Mouse (Mus musculus): Measurements from ENCODE around the gene Tmem212. TPM values are rescaled to one million over a fixed set of nuclear protein-coding genes. Genes with fewer than 3 reads are reported as not detected.

Tmem212 gene
- polyA plus RNA-seq, 1 experiment from 2014 or later: not detected

DNA sequence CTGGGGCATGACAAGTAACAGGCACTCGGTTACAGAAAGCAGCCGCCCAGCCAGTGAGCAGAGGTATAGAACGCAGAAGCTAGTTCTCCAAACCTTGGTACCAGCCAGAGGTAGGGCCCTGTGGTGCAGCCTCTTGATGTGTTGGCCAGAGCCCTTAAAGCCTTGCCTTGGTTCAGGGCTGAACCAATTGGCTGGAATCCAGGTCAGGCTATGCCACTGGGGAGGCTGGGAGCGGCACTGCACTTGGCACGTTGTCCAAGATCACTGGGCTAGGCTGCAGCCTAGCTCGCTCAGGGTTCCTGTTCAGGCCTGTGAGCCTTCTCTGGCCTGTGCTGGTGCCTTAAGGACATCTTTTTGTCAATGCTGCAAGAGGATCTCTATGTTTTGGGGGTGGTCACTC is 34.6 kb downstream of the Tmem212 start:
- 71% methylated on average over 6 of the region's 6 CpGs for WGBS
- no peak overlapping the region for H3K4me3 ChIP-seq
- H3K27ac ChIP-seq: 0 out of 2 replicates have a peak overlapping the region, but pooled peaks have one; percentile 92
- no peaks in the 10 kb centered on the region for H3K27me3 ChIP-seq
- ATAC-seq (ENCODE audit: insufficient number of reproducible peaks, insufficient read depth, low FRiP score, low TSS enrichment, low read depth): no peak
- H3K9ac ChIP-seq: no peak overlapping the region
- peaks cover 46% of the 10 kb centered on the region for H3K4me1 ChIP-seq
- H3K36me3 ChIP-seq: no peaks in the 10 kb centered on the region
- no peak overlapping the region for H3K4me2 ChIP-seq
- no peaks in the 10 kb centered on the region for H3K9me3 ChIP-seq

- Histone ChIP-seq H3K4me1 (peaks cover 46% of the 10 kb centered on the region), H3K9ac (no peak overlapping the region), H3K36me3 (no peaks in the 10 kb centered on the region), H3K4me3 (no peak overlapping the region), H3K9me3 (no peaks in the 10 kb centered on the region), H3K27me3 (no peaks in the 10 kb centered on the region), H3K27ac (no peak overlapping the region), H3K4me2 (no peak overlapping the region)
- 91% methylated on average over 6 of the region's 6 CpGs for WGBS
- ATAC-seq (ENCODE audit: insufficient number of reproducible peaks, insufficient read depth, low FRiP score, low TSS enrichment, low read depth): no peak
Observed at GRCm38 (mm10) chr3:27861086-27861485, 35.1 kb downstream of the Tmem212 start.

- Histone ChIP-seq H3K4me2 (peak overlapping the region; percentile 15), H3K27ac (peak overlapping the region; percentile 40), H3K4me1 (peaks cover 53% of the 10 kb centered on the region), H3K9ac (no peak overlapping the region), H3K9me3 (no peaks in the 10 kb centered on the region), H3K4me3 (no peak overlapping the region), H3K27me3 (no peaks in the 10 kb centered on the region), H3K36me3 (no peaks in the 10 kb centered on the region)
- WGBS: 8% methylated on average over 5 of the region's 5 CpGs
- no peak for ATAC-seq (ENCODE audit: insufficient number of reproducible peaks, insufficient read depth, low FRiP score, low TSS enrichment, low read depth)
Observed at GRCm38 (mm10) chr3:27859161-27859561, 37.0 kb downstream of the Tmem212 start.

- H3K9ac ChIP-seq: no peak overlapping the region
- peak overlapping the region; percentile 40 for H3K27ac ChIP-seq
- ATAC-seq (ENCODE audit: insufficient number of reproducible peaks, insufficient read depth, low FRiP score, low TSS enrichment, low read depth): no peak
- peak overlapping the region; percentile 15; the same call in 1 of the 2 replicates for H3K4me2 ChIP-seq
- no peaks in the 10 kb centered on the region for H3K36me3 ChIP-seq
- no peak overlapping the region for H3K4me3 ChIP-seq
- no peaks in the 10 kb centered on the region for H3K27me3 ChIP-seq
- 36% methylated on average over 5 of the region's 5 CpGs for WGBS
- peaks cover 49% of the 10 kb centered on the region for H3K4me1 ChIP-seq
- H3K9me3 ChIP-seq: no peaks in the 10 kb centered on the region
Observed at GRCm38 (mm10) chr3:27858441-27859115, 37.6 kb downstream of the Tmem212 start.

DNA sequence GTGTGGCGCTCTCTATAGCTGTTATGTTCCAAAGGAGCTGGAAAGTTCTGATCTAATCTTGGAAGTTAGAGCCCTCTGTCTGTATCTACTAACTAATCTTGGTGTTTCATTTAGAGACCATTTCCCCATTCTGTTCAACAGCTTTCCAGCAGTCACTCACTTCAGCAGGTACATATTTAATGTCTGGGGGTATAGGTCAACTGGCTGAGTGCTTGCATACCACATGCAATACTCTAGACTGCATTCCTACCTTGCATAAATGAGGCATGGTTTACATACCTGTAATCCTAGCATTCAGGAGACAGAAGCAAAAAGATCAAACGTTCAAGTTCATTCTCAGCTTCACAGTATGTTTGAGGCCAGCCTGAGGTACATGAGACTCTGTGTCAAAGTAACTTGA is 39.9 kb downstream of the Tmem212 start:
- no peaks in the 10 kb centered on the region for H3K27me3 ChIP-seq
- H3K36me3 ChIP-seq: no peaks in the 10 kb centered on the region
- H3K4me2 ChIP-seq: no peak overlapping the region
- no peaks in the 10 kb centered on the region for H3K9me3 ChIP-seq
- no peak overlapping the region for H3K4me3 ChIP-seq
- H3K4me1 ChIP-seq: peaks cover 29% of the 10 kb centered on the region
- H3K9ac ChIP-seq: no peak overlapping the region
- WGBS: 80% methylated on average over 2 of the region's 2 CpGs
- ATAC-seq (ENCODE audit: insufficient number of reproducible peaks, insufficient read depth, low FRiP score, low TSS enrichment, low read depth): no peak
- H3K27ac ChIP-seq: no peak overlapping the region

DNA sequence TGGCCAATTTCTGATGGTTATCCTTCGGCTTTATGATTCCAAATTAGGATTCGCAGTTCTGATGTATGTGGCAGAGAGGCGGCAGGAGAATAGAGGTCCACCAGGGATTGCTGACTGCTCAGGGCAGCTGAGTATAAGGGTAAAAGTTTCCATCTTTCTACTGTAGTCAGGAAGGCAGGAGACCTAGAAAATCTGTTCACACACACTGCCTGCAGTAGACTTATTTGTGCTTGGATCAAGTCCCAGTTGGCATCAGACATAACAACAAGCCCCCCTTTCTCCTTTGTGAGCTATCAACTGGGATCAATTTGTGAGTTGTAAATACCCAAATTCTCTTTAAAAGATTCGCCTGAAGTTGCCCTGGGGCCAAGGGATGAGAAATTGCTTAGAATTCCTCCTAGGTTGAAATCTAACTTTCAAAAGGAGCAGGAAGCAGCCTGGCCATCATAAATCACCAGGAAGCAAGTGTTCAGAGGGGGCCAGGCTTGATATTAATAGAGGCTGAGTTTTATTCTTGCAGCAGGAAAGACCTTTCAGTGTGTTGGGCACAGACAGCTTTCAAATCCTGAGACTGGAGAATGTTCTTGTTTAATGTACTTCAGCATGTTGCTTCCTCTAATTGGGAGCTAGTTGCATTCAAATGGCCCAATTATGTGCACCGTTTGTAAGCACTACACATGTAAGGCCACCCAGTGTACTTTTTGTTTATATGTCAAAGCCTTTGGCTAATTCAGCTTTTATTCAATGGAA is 41.6 kb downstream of the Tmem212 start:
- peaks cover 26% of the 10 kb centered on the region for H3K4me1 ChIP-seq
- H3K27me3 ChIP-seq: no peaks in the 10 kb centered on the region
- 61% methylated on average over 5 of the region's 5 CpGs for WGBS
- H3K9me3 ChIP-seq: no peaks in the 10 kb centered on the region
- ATAC-seq (ENCODE audit: insufficient number of reproducible peaks, insufficient read depth, low FRiP score, low TSS enrichment, low read depth): no peak
- H3K4me2 ChIP-seq: no peak overlapping the region
- no peak overlapping the region for H3K9ac ChIP-seq
- H3K36me3 ChIP-seq: no peaks in the 10 kb centered on the region
- no peak overlapping the region for H3K4me3 ChIP-seq
- H3K27ac ChIP-seq: peak overlapping the region; percentile 11; the same call in 1 of the 2 replicates

- Histone ChIP-seq H3K4me1 (no peaks in the 10 kb centered on the region), H3K9ac (no peak overlapping the region), H3K27ac (no peak overlapping the region), H3K4me3 (no peak overlapping the region), H3K9me3 (no peaks in the 10 kb centered on the region), H3K36me3 (no peaks in the 10 kb centered on the region), H3K27me3 (no peaks in the 10 kb centered on the region), H3K4me2 (no peak overlapping the region)
- ATAC-seq (ENCODE audit: insufficient number of reproducible peaks, insufficient read depth, low FRiP score, low TSS enrichment, low read depth): no peak
- 77% methylated on average over 5 of the region's 5 CpGs for WGBS
Observed at GRCm38 (mm10) chr3:27843266-27843665, 52.9 kb downstream of the Tmem212 start.

DNA sequence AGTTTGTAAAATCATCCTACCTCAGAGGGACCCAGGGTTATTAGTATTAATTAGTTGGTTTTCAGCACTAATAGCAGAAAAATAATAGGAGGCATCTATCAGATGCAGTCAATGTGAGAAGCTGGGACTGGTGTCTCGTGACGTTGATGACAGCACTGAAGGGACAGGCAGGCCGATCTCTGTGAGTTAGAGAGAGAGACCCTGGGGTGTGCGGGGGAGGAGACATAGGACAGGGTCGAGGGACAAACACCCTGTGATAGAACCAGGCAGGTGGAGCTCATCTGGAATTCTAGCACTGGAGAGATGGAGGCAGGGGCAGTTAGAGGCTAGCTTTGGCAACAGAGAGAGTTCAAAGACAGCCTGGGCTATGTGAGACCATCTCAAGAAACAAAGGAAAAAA is 53.3 kb downstream of the Tmem212 start:
- WGBS: 65% methylated on average over 5 of the region's 5 CpGs
- ATAC-seq (ENCODE audit: insufficient number of reproducible peaks, insufficient read depth, low FRiP score, low TSS enrichment, low read depth): no peak

DNA sequence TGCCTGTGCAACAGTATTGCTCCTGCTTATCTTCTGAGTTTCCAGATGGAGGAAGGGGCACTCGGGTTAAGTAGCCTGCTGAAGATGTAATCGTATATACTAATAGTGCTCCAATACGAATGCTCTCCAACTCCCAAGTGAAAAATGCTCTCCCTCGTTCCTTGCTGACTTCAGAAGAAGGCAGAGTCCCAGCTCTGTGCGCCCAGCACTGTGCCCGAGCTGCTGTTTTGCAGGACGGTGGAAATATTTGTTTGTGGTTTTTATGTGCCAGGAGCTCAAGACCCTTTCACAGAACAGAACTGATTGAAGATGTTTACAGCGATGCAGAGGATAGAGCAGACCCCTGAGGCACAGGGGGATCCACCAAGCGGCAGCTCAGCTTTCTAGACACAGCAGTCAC is 55.9 kb downstream of the Tmem212 start:
- no peak for ATAC-seq (ENCODE audit: insufficient number of reproducible peaks, insufficient read depth, low FRiP score, low TSS enrichment, low read depth)
- Histone ChIP-seq H3K27me3 (no peaks in the 10 kb centered on the region), H3K9me3 (no peaks in the 10 kb centered on the region)

More for the DNA sequence above, 53.3 kb downstream of the Tmem212 start:
- H3K27ac ChIP-seq: no peak overlapping the region
- no peak overlapping the region for H3K4me3 ChIP-seq
- H3K27me3 ChIP-seq: no peaks in the 10 kb centered on the region
- H3K4me1 ChIP-seq: no peaks in the 10 kb centered on the region
- no peak overlapping the region for H3K4me2 ChIP-seq
- H3K9ac ChIP-seq: no peak overlapping the region
- no peaks in the 10 kb centered on the region for H3K36me3 ChIP-seq
- H3K9me3 ChIP-seq: no peaks in the 10 kb centered on the region

GRCm38 (mm10) chr3:27839795-27840194 is 56.4 kb downstream of the Tmem212 start:
- Histone ChIP-seq H3K27me3 (no peaks in the 10 kb centered on the region), H3K9me3 (no peaks in the 10 kb centered on the region), H3K27ac (no peak overlapping the region), H3K36me3 (no peaks in the 10 kb centered on the region), H3K4me1 (no peaks in the 10 kb centered on the region), H3K9ac (no peak overlapping the region), H3K4me2 (no peak overlapping the region), H3K4me3 (no peak overlapping the region)
- no peak for ATAC-seq (ENCODE audit: insufficient number of reproducible peaks, insufficient read depth, low FRiP score, low TSS enrichment, low read depth)
- 67% methylated on average over 3 of the region's 3 CpGs for WGBS

More for the DNA sequence above, 55.9 kb downstream of the Tmem212 start:
- H3K9ac ChIP-seq: no peak overlapping the region
- no peak overlapping the region for H3K4me3 ChIP-seq
- 50% methylated on average over 9 of the region's 9 CpGs for WGBS
- H3K4me2 ChIP-seq: no peak overlapping the region
- no peaks in the 10 kb centered on the region for H3K36me3 ChIP-seq
- no peaks in the 10 kb centered on the region for H3K4me1 ChIP-seq
- H3K27ac ChIP-seq: no peak overlapping the region

DNA sequence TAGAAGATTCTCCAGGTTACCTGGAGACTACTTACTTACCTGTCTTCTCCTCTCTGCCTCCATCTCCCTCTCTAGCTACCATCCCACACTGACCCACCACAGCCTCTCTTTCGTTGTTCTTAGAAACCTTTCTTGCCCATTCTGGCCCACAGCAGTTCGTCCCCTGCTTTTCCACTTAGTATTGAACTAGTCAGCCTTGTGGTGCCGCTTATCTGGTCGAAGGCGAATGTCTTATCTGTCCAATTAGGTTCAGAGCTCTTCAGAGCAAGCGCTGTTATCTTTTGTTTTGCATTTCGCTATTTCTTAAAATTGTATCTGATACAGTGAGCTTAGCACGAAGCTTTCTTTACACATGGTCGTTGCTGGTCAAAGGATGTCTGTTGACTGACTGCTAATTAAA is 56.9 kb downstream of the Tmem212 start:
- Histone ChIP-seq H3K27ac (no peak overlapping the region), H3K4me3 (no peak overlapping the region), H3K9ac (no peak overlapping the region), H3K27me3 (no peaks in the 10 kb centered on the region), H3K36me3 (no peaks in the 10 kb centered on the region), H3K9me3 (no peaks in the 10 kb centered on the region), H3K4me2 (no peak overlapping the region), H3K4me1 (no peaks in the 10 kb centered on the region)
- ATAC-seq (ENCODE audit: insufficient number of reproducible peaks, insufficient read depth, low FRiP score, low TSS enrichment, low read depth): no peak
- WGBS: 87% methylated on average over 9 of the region's 9 CpGs

- H3K9me3 ChIP-seq: no peaks in the 10 kb centered on the region
- no peak overlapping the region for H3K4me3 ChIP-seq
- WGBS: 86% methylated on average over 3 of the region's 3 CpGs
- no peak overlapping the region for H3K27ac ChIP-seq
- ATAC-seq (ENCODE audit: insufficient number of reproducible peaks, insufficient read depth, low FRiP score, low TSS enrichment, low read depth): no peak
- H3K4me1 ChIP-seq: no peaks in the 10 kb centered on the region
- H3K36me3 ChIP-seq: no peaks in the 10 kb centered on the region
- H3K27me3 ChIP-seq: no peaks in the 10 kb centered on the region
- H3K9ac ChIP-seq: no peak overlapping the region
- no peak overlapping the region for H3K4me2 ChIP-seq
Observed at GRCm38 (mm10) chr3:27836297-27836696, 59.9 kb downstream of the Tmem212 start.

All from embryonic facial prominence, embryonic 13.5 days (tissue).